Mouse (Mus musculus) retina, embryonic 14.5 days (tissue): ENCODE results near the gene Zdhhc6.

ENCODE experiments used
- DNase-seq: peaks from one replicate; pipeline ENCODE4 v3.0.0-alpha.2; 2015; ENCODE audit warnings: low spot score

The Zdhhc6 gene

DNA sequence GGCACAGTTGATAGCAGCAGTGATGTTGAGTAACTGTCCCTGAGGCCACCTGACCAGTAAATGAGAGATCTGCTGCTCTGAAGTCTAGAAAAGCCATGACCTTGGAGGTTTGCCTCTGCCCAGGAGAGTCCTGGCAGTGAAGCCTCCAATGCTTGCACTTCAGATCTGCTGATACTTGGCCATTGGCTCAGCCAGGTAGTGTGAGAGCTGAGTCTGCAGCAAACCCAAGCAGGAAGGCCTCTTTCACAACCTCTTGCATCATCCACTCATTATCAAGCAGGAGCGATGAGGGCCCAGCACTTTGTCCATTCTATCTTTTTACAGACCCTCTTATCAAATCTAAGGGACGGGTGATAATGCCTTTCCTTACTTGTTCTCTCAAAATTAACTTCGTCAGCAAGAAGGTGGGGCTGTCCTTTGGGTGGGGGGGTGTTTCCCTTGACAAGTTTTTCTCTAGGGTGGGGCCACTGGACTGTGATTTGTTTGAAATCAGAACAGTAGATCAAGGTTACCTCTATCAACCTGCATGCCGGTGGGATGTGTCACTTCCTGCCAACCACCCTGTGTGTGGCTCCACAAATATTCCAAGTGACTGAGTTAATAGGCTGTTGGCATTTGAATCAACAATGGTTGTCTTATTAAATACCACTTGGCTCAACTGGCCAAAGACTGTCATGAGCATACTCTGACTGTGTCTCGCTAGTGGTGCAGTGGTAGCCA lies 58.0 kb downstream of the Zdhhc6 start:
- DNase-seq: no peak

DNA sequence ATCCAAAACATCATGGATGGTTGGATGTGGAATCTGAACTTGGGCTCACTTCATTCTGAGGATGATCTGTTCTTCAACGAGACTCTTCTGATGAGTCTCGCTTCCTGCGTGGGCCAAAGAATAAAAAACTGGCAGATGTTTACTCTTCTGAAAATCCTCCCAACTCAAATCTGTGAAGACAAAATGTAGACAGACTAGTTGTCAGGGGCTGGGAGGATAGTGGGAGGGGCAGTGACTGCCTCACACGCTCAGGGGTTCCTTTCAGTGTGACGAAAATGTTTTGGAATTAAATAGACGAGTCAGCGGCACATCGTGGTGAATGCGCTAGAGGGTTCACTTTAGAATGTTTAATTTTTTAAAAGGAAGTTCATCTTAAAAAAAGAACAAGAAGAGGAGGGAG lies 59.7 kb downstream of the Zdhhc6 start:
- DNase-seq: no peak

DNA sequence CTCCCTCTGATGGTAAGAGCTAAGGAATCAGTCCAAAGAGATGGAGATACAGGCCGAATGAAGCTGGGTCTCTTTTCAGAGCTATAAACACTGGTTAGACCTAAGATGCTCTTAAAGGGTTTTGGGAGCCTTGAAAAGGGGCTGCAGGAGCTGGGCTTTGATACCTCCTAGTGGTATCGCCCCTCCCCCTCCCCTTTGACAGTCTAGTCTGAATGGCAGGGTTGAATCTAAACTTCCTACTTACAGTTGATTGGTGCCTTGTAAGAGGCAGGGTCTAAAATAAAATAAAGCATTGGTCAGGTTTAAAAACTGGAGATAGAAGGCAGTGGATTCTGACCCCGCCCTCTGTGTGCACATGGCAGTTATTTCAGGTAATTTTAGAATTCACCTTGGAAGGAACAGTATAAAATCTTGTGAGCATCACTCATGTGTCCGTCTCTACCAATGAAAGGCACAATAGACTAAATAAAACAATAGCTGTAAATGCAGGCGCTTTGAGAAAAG lies 61.3 kb downstream of the Zdhhc6 start:
- peak; percentile 58 for DNase-seq

DNA sequence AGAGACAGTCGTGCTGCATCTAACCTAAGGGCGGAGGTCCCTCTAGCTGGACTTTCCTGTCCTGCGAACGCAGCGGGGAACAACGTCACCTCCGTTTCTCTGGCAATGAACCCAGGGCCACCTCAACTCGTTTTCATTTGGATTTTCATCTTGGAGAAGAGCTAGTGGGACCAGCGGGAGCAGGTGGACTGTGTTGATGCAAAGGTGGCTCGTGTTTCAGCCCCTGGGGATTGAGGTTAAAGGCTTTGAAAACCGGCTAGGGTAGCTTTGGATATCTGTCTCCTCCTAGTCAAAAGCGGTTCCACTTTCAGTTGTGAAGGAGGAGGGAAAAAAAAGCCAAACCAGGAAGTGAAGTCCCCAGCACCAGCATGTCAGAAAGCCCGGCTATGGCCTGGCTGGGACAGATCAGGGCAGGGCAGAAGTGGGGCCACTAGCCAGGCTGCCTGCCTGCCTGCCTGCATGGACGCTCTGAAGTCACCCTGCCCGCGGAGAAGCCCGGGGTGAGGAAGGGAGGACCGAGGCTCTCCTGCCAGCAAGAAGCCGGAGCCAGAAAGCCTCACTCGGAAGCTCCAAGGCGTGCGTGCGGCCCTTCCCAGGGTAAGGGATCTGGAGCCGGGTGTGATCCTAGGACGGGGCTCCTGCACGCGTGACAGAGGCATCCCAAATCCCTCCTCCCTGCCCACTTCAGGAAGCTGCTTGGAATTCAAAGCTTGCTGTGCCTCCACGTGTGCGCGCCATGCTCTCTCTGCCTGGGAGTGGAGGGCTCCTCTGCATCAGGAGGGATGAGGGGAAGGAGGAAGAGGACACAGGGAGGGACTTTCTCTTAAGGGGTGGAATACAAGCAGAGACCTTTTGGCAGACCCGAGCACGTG lies 62.0 kb downstream of the Zdhhc6 start:
- DNase-seq: peak; percentile 60

DNA sequence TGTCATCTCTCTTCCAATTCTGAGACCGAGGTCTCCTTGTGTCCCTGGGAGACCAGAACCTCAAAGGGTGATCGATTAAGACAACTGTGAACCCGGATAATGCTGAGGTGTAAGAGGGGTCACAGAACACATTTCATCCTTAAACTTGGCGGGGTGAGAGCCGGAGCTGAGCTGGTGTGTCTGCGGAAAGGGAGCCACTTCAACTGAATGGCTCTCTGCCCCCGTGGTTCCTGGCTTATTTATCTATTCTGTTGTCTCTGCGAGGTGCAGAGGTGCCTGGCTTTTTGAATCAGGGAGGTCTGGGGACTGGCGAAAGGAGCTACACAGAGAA lies 62.6 kb downstream of the Zdhhc6 start:
- no peak for DNase-seq

DNA sequence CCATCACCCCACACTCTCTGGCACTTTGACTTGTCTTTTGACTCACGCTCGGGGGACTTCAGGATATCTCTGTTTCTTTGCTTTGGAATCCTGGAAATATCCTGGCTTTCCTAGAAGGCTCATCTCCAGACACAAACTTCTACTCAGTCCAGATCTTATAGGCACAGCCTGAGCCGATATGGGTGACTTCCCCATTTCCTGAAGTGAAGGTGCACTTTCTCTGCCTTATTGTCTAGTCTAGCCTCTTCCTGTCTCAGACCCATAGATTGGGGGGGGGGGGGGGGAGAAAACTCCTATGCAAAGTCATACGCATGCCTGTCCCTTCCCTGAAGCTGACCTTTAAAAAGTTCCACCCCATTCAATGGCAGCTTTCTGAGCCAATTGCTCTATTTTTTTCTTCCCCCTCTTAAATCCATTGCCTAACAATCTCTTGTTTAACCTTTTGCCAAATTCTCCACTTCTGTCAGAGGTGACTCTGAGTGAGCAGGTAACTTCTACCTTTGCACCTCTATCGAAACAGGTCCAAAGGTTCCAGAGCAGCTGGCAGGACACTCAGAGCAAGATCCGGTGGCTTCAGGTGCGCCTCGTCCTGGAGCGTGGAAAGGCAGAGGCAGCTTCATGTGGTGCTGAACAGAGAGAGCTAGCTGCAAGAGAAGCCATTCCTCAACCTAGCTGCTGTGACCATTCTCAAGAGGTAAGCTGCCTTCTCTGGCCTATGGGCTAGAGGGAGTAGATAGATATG lies 64.3 kb downstream of the Zdhhc6 start, which contains the start of gene Acsl5:
Acsl5 (plus strand) TSS at position 556 of the 742 bp plus-strand sequence.
- no peak for DNase-seq

DNA sequence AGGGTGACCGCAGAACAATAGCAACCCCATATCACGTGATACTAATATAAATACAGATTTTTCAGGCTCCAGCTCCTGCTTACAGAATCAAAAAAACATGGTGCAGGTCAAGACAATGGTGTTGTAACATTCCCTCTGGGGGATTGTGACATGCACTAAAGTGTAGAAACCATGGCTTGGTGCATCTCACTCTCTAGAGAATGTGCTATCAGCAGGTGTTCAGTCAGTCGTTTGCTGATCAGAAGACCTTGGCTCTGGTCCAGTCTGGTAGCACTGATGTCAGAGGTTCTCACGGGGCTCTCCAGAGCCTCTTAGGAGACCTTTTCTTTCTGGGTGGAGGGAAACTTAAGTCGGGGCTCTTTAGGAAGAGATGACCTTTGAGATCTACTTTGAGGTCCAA lies 65.4 kb downstream of the Zdhhc6 start:
- DNase-seq: no peak

DNA sequence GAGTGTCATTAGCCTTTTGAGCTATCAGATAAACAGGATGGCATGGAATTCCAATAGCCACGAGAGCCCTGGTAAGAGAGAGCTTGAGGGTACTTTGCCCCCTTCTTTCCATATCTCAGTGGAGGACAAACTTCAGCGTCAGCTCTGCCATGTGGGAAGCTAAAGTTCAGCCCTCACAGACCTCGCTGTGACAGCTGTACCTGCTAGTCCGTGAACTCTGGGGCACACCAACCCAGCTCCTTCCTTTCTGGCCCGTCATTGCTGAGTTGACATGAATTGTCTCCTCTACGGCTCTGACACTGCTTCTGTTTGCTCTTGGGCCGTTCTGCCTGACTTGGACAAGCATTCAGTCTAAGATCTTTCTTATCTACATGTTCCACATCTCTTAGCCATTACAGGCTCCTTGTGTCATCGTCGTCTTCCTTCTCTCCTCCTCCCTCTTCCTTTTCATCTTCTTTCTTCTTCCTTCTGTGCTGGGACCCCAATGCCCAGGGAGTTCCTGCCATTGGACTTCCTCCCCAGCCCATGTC lies 67.8 kb downstream of the Zdhhc6 start:
- DNase-seq: no peak

DNA sequence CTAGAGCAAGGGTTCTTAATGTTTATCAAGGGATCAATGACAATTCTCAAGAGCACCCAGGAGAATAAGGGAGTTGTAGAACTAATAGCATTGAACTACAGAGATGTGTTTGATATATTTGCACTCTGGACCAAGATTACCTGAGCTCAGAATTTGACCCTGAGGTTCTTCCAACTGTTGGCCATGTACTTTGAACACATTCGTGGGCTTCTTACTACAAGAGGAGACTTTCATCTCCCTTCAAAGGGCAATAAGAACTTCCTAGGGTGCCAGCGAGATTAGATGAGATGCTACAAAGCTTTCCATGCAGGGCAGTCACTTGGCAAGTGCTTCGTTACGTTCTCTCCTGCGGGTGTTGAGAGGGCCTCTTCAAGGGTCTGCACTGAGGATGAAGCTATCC lies 68.3 kb downstream of the Zdhhc6 start:
- no peak for DNase-seq

DNA sequence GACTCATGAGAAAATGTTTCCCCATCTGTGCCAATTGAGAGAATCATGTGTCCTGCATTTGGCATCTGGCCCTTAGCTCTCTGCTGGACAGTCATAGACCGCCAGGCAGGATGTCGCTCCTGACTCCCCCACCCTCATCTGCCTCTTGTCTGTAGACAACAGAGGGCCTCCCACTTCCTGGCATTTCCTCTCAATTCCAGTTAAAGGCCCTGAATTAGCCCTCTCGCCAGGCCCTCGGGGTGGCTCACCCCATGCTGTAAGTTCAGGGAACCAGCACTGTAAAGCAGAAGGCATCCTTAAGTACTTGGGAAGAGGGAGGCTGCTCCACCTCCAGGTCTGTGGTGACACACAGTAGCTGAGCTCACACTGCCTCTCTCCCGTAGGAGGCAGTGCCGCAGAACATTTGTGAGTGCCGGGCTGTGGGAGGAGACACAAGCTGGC lies 71.0 kb downstream of the Zdhhc6 start:
- DNase-seq: no peak

DNA sequence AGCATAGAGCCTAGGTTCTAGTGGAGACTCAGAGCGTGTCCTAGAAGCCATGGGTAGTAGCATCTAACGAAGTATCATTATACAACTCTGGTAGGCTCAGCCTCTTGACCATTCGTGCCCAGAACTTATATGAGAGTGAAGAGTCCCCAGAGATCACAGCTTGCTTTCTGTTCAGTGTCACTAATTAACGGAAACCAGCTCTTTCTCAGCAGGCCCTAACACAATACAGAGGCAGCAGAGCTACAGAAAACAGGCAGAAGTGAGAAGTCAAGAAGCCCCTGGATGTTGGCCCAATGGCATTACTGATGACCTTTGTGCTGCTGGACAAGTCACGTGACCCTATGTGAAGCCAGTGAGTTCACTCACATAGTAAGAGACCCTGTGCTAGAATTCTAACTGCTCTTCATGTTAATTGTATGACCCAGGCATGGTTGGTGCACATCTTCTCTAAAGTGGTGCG lies 74.6 kb downstream of the Zdhhc6 start, which contains the start of gene Gucy2g:
Gucy2g (minus strand) TSS at position 51 of the 460 bp plus-strand sequence.
- DNase-seq: no peak

DNA sequence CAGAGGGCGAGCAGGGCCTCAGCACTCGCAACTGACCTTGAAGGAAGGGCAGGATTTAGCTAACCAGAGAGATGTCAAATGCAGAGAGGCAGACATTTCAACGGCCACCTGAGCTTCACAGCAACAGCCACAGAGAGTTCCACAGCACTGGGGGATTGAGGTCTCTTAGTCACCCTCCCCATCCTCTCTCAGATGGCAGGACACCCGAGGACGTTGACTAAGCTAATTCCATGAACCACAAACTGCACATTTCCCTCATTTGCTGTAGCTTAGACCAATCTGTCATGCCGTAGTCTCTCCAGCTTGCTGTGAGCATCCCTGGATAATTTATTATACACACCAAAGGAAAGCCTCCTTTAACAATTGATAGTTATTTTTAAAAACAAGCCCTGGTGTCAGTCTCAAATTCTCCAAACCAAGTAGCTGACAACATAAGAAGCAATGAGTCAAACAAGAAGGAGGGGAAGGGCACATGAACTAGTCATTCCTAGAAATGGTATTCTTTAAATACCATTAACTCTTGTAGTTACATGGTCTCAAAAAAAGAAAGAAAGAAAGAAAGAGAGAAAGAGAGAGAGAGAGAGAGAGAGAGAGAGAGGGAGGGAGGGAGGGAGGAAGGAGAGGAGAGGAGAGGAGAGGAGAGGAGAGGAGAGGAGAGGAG lies 75.9 kb downstream of the Zdhhc6 start:
- no peak for DNase-seq

DNA sequence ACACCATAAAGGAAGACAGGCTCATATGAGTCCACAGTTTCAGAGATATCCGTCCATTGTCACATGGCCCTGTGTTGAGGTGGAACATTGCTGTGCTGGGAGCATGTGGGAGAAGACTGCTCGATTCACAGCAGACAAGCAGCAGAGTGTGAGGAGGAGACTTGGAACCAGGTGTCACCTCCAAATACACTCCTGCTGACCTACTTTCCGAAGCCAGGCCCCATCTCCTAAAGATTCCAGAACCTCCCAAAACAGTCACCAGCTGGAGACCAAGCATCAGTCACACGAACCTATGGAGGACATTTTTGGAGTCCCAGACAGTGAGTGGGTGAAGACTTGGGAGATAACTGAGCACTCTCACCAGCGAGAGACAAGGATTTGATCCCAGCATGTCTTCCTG lies 79.3 kb downstream of the Zdhhc6 start:
- DNase-seq: no peak

DNA sequence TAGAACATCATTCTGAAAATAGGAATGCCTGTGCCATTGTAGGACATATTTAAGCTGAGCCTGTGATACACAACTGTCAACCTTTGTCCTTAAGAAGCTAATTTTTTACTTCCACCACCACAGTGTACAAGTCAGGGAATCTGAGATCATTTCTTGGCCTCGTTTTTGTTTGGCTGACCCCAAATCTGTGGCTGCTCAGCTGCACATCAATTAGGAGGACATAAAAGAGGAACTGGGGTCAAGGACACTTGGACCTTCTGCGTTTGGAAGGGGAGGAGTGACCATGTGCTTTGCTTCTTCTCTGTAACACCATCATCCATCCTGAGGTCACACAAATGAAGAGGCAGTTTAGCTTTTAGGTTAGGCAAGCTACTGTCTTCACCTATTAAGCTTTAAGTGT lies 79.8 kb downstream of the Zdhhc6 start:
- no peak for DNase-seq

DNA sequence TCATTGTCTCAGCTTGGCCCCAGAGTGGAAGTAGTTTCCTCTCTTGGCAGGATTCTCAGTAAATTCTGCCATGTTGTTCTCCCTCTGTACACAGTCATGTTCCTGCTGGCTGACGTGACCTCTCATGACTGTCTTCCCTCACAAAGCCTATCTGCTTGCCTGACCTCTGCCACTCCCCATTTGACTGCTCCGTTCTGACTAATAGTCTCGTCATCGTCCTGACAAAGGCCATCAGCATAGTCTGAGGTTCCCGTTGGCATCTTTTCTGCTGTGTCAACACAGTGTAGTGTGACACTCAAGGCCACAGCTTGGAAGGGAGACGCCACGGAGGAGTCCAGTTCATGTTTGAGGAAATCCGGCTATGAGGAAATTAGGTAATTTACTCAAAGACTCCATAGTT lies 83.7 kb downstream of the Zdhhc6 start:
- no peak for DNase-seq

DNA sequence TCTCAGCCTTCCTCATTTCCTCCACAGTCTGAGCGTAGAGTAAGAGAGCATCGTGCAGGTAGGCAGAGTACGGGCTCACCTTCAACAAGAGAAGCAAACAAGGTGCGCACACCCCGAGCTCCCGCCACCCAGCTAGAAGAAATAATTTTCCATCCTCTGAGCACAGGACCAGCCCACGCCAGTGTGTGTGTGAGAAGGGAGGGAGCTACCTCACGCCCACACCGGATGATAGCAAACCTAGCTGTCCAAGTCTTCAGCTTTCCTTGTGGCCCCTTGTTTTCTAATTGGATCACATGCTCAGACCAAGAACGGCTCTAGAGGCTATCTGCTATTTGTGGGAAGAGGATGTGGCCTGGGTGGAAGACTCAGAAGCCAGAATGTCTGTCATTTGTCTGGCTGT lies 84.8 kb downstream of the Zdhhc6 start:
- no peak for DNase-seq

DNA sequence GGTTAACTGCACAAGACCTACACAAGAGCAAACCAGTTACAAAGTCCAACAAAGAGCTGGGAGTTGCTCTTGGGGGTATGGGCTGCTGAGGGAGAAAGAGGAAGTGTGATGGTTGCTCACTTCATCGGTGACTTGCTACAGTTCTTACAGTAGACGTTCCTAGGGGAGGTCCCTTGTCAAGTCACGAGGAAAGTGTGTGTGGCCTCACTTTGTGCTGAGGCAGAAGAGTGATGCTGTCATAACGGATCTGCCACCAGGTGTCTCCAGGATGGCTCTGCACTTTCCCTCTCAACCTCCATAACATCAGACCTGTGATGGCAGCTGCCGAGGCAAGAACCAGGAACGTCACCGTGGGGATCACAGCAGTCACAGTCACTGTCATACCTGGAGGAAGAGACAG lies 88.7 kb downstream of the Zdhhc6 start:
- DNase-seq: no peak

DNA sequence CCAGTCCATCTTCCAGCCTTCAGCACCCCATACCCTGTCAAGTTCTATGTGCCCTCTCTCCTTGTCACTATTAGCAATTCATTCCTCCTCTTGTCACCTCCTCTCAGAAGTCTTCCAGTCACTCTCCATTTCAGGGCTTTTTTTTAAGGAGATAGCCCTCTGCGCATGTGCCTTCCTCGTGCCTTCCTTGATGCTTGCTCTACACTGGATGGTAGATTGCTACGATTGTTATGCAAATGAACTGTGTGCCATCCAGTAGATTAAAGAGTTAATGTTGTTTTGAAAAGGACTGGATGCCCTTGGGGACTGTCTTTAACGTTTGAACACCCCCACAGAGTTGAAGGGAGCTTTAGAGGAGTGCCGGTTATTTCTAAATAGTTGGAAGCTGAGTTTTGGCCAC lies 89.2 kb downstream of the Zdhhc6 start:
- no peak for DNase-seq

DNA sequence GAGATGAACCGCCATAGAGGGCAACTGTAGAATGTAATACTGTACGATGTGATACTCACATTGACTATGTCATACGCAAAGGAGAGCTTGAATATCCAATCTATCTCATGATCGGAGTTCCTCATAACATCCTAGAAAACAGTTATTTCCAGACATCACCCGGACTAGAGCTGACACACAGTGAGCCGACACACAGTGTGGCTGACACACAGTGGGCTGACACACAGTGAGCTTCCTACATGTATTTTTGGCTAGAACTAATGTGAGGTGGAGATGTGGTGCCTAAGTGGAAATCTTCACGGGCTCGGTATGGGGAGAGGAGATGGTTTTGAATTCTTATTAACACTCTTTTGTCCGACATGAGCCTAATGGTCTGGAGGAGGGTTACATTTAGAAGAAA lies 93.6 kb downstream of the Zdhhc6 start:
- DNase-seq: no peak
